Mouse (Mus musculus): ENCODE data around the gene Prc1. TPM values are rescaled to one million over a fixed set of nuclear protein-coding genes. Genes with fewer than 3 reads are reported as not detected.

The Prc1 gene
- total and polyA plus RNA-seq, 3 experiments: 52.5 to 83.0 (median 75.6) TPM

GRCm38 (mm10) chr7:80360435-80360834 lies 66.2 kb downstream of the Prc1 start:
- Histone ChIP-seq H3K9ac (ENCODE audit: insufficient read depth, low read depth) (no peak overlapping the region), H3K27me3 (replicated peaks) (no peaks in the 10 kb centered on the region), H3K9me3 (replicated peaks; ENCODE audit: low read length) (no peaks in the 10 kb centered on the region), H3K27ac (ENCODE audit: insufficient read depth, low read depth) (no peak overlapping the region), H3K4me2 (ENCODE audit: insufficient read depth, low read depth, poor library complexity, severe bottlenecking) (no peak overlapping the region), H3K79me2 (replicated peaks; ENCODE audit: control insufficient read depth, extremely low read depth, insufficient read depth, poor library complexity, severe bottlenecking) (no peaks in the 10 kb centered on the region), H3K4me3 (replicated peaks in 1 of 3; ENCODE audit: low read depth in 2 of 3, low read length in 2 of 3, poor library complexity in 1 of 3) (no peak overlapping the region), H3K36me3 (replicated peaks in 1 of 2; ENCODE audit: control insufficient read depth in 1 of 2, insufficient read depth in 1 of 2, low read length in 1 of 2) (peaks cover 76 to 93% of the 10 kb centered on the region in 2 experiments), H3K4me1 (ENCODE audit: control insufficient read depth in 1 of 2, insufficient read depth in 2 of 2) (peaks cover 0 to 5% of the 10 kb centered on the region in 2 experiments; a peak in 2 of 4 replicates)
- peak; percentile 61 for TF ChIP-seq BHLHE40 (IDR thresholded peaks at IDR 0.05; ENCODE audit: low read depth, low read length)
- no peak for TF ChIP-seq JUND (conservative IDR thresholded peaks at IDR 0.05; ENCODE audit: low read depth, low read length)
- TF ChIP-seq ZMIZ1 (IDR thresholded peaks at IDR 0.05; ENCODE audit: low read depth, low read length): no peak
- TF ChIP-seq CTCF (conservative IDR thresholded peaks at IDR 0.05 in 1 of 2, IDR thresholded peaks at IDR 0.05 in 1 of 2; ENCODE audit: low read depth in 2 of 2, low read length in 2 of 2): no peak
- TF ChIP-seq USF1 (IDR thresholded peaks at IDR 0.05; ENCODE audit: low read depth, low read length): no peak
- no peak for TF ChIP-seq MAZ (IDR thresholded peaks at IDR 0.05; ENCODE audit: low read depth, low read length)
- dilution Hi-C loops (cut with MboI; ENCODE audit: extremely low pct_ligation_motif_present, extremely low pct_unique_long_range_greater_than_20kb, low sequenced_read_pairs): no loop called here
- in situ Hi-C loops (cut with MboI; ENCODE audit: low pct_ligation_motif_present, low pct_unique_long_range_greater_than_20kb, low sequenced_read_pairs): no loop called here
- DNase-seq (ENCODE audit: extremely low read depth): no peak

DNA sequence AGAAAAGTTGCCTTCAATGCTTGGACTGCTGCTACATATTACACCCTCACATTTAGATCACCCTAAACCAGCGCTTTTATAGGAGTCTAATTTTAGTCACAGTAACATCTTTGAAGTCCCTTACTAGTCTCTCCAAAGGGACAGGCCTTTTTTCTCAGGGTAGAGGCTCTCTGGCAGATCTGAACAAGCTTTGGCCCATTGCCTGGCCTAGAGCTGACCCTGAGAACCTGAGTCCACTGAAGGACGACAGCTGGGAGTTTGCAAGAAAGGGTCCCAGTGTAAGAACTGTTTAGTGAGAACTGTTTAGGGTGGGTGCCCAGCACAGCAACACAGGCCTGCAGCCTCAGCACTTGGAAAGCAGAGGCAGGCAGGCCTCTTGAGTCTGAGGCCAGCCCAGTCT lies 71.5 kb downstream of the Prc1 start:
- no peak overlapping the region for H3K9ac ChIP-seq (ENCODE audit: insufficient read depth, low read depth)
- no peak for DNase-seq (ENCODE audit: extremely low read depth)
- H3K4me1 ChIP-seq (ENCODE audit: control insufficient read depth in 1 of 2, insufficient read depth in 2 of 2): peaks cover 6 to 27% of the 10 kb centered on the region in 2 experiments
- in situ Hi-C loops (cut with MboI; ENCODE audit: low pct_ligation_motif_present, low pct_unique_long_range_greater_than_20kb, low sequenced_read_pairs): no loop called here
- H3K4me3 ChIP-seq (replicated peaks in 1 of 3; ENCODE audit: low read depth in 2 of 3, low read length in 2 of 3, poor library complexity in 1 of 3): no peak overlapping the region
- H3K27ac ChIP-seq (ENCODE audit: insufficient read depth, low read depth): no peak overlapping the region
- TF ChIP-seq MAZ (IDR thresholded peaks at IDR 0.05; ENCODE audit: low read depth, low read length) (no peak), SMC3 (IDR thresholded peaks at IDR 0.05; ENCODE audit: low read depth, low read length) (no peak), MEF2A (IDR thresholded peaks at IDR 0.05; ENCODE audit: borderline replicate concordance, low read depth, low read length) (no peak), CTCF (conservative IDR thresholded peaks at IDR 0.05 in 1 of 2, IDR thresholded peaks at IDR 0.05 in 1 of 2; ENCODE audit: low read depth in 2 of 2, low read length in 2 of 2) (no peak), JUN (IDR thresholded peaks at IDR 0.05; ENCODE audit: insufficient read depth, low read depth, low read length) (no peak), ZMIZ1 (IDR thresholded peaks at IDR 0.05; ENCODE audit: low read depth, low read length) (no peak), RAD21 (IDR thresholded peaks at IDR 0.05; ENCODE audit: low read depth, low read length) (no peak), MXI1 (IDR thresholded peaks at IDR 0.05; ENCODE audit: low read depth, low read length) (no peak), KAT2A (IDR thresholded peaks at IDR 0.05; ENCODE audit: insufficient replicate concordance, low read length) (no peak), USF2 (conservative IDR thresholded peaks at IDR 0.05; ENCODE audit: low read depth, low read length) (no peak), NRF1 (IDR thresholded peaks at IDR 0.05; ENCODE audit: low read depth, low read length) (no peak), ETS1 (conservative IDR thresholded peaks at IDR 0.05; ENCODE audit: low read depth, low read length) (no peak), GABPA (IDR thresholded peaks at IDR 0.05; ENCODE audit: insufficient replicate concordance, low read depth, low read length) (no peak), SIN3A (IDR thresholded peaks at IDR 0.05; ENCODE audit: low read length) (no peak), TCF12 (IDR thresholded peaks at IDR 0.05; ENCODE audit: low read depth, low read length) (no peak), MYC (IDR thresholded peaks at IDR 0.05; ENCODE audit: low read depth, low read length) (no peak), IRF4 (IDR thresholded peaks at IDR 0.05; ENCODE audit: low read depth, low read length) (no peak), ZC3H11A (IDR thresholded peaks at IDR 0.05; ENCODE audit: low read depth, low read length) (no peak)
- H3K36me3 ChIP-seq (replicated peaks in 1 of 2; ENCODE audit: control insufficient read depth in 1 of 2, insufficient read depth in 1 of 2, low read length in 1 of 2): peaks cover 62 to 72% of the 10 kb centered on the region in 2 experiments
- no peak overlapping the region for H3K4me2 ChIP-seq (ENCODE audit: insufficient read depth, low read depth, poor library complexity, severe bottlenecking)
- dilution Hi-C loops (cut with MboI; ENCODE audit: extremely low pct_ligation_motif_present, extremely low pct_unique_long_range_greater_than_20kb, low sequenced_read_pairs): no loop called here
- H3K27me3 ChIP-seq (replicated peaks): no peaks in the 10 kb centered on the region
- no peaks in the 10 kb centered on the region for H3K9me3 ChIP-seq (replicated peaks; ENCODE audit: low read length)
- H3K79me2 ChIP-seq (replicated peaks; ENCODE audit: control insufficient read depth, extremely low read depth, insufficient read depth, poor library complexity, severe bottlenecking): peaks cover 6% of the 10 kb centered on the region

Other genes with a start within 250 kb of the Prc1 start
- 71.1 and 96.4 TPM in 2 replicates for gene Idh2, start 179.1 kb upstream of the Prc1 start, total RNA-seq (2012; rRNA removed)
- 20.8 and 21.5 TPM in 2 replicates for gene Idh2, start 179.1 kb upstream of the Prc1 start, total RNA-seq (2014; rRNA removed)
- gene Idh2, start 179.1 kb upstream of the Prc1 start, polyA plus RNA-seq (2012; ENCODE audit: insufficient read length, low read depth): 13.6 and 21.1 TPM in 2 replicates
- 8.6 and 9.4 TPM in 2 replicates for gene Sema4b, start 107.6 kb upstream of the Prc1 start, total RNA-seq (2012; rRNA removed)
- 1.3 and 1.5 TPM in 2 replicates for gene Sema4b, start 107.6 kb upstream of the Prc1 start, total RNA-seq (2014; rRNA removed)
- gene Sema4b, start 107.6 kb upstream of the Prc1 start, polyA plus RNA-seq (2012; ENCODE audit: insufficient read length, low read depth): 5.2 and 6.7 TPM in 2 replicates
- gene Cib1, start 61.6 kb upstream of the Prc1 start, total RNA-seq (2012; rRNA removed): 69.6 and 73.1 TPM in 2 replicates
- 29.1 and 29.5 TPM in 2 replicates for gene Cib1, start 61.6 kb upstream of the Prc1 start, total RNA-seq (2014; rRNA removed)
- gene Cib1, start 61.6 kb upstream of the Prc1 start, polyA plus RNA-seq (2012; ENCODE audit: insufficient read length, low read depth): 48.1 and 51.8 TPM in 2 replicates
- gene Gdpgp1, start 61.6 kb upstream of the Prc1 start, total RNA-seq (2012; rRNA removed): 3.6 and 4.2 TPM in 2 replicates
- gene Gdpgp1, start 61.6 kb upstream of the Prc1 start, total RNA-seq (2014; rRNA removed): 1.9 and 2.0 TPM in 2 replicates
- gene Gdpgp1, start 61.6 kb upstream of the Prc1 start, polyA plus RNA-seq (2012; ENCODE audit: insufficient read length, low read depth): 2.9 and 3.0 TPM in 2 replicates
- 0.59 TPM in 2 replicates for gene Ttll13, start 48.1 kb upstream of the Prc1 start, total RNA-seq (2012; rRNA removed)
- not detected in 2 replicates for gene Ttll13, start 48.1 kb upstream of the Prc1 start, total RNA-seq (2014; rRNA removed)
- 0.55 TPM in 1 of 2 replicates, not detected in the other for gene Ttll13, start 48.1 kb upstream of the Prc1 start, polyA plus RNA-seq (2012; ENCODE audit: insufficient read length, low read depth)
- gene Ngrn, start 33.2 kb upstream of the Prc1 start, total RNA-seq (2012; rRNA removed): 32.1 and 33.3 TPM in 2 replicates
- 43.2 and 45.6 TPM in 2 replicates for gene Ngrn, start 33.2 kb upstream of the Prc1 start, total RNA-seq (2014; rRNA removed)
- gene Ngrn, start 33.2 kb upstream of the Prc1 start, polyA plus RNA-seq (2012; ENCODE audit: insufficient read length, low read depth): 28.3 and 30.9 TPM in 2 replicates
- gene Vps33b, start 24.8 kb upstream of the Prc1 start, total RNA-seq (2012; rRNA removed): 20.6 and 23.2 TPM in 2 replicates
- 15.5 and 15.8 TPM in 2 replicates for gene Vps33b, start 24.8 kb upstream of the Prc1 start, total RNA-seq (2014; rRNA removed)
- 16.6 and 20.4 TPM in 2 replicates for gene Vps33b, start 24.8 kb upstream of the Prc1 start, polyA plus RNA-seq (2012; ENCODE audit: insufficient read length, low read depth)
- gene Rccd1, start 30.0 kb downstream of the Prc1 start, total RNA-seq (2012; rRNA removed): 16.4 and 18.3 TPM in 2 replicates
- 14.1 and 18.5 TPM in 2 replicates for gene Rccd1, start 30.0 kb downstream of the Prc1 start, total RNA-seq (2014; rRNA removed)
- gene Rccd1, start 30.0 kb downstream of the Prc1 start, polyA plus RNA-seq (2012; ENCODE audit: insufficient read length, low read depth): 17.4 and 21.0 TPM in 2 replicates
- gene Unc45a, start 46.6 kb downstream of the Prc1 start, total RNA-seq (2012; rRNA removed): 21.8 and 22.6 TPM in 2 replicates
- gene Unc45a, start 46.6 kb downstream of the Prc1 start, total RNA-seq (2014; rRNA removed): 7.9 and 13.8 TPM in 2 replicates
- gene Unc45a, start 46.6 kb downstream of the Prc1 start, polyA plus RNA-seq (2012; ENCODE audit: insufficient read length, low read depth): 16.8 and 22.2 TPM in 2 replicates
- 9.6 and 12.6 TPM in 2 replicates for gene Hddc3, start 48.7 kb downstream of the Prc1 start, total RNA-seq (2012; rRNA removed)
- gene Hddc3, start 48.7 kb downstream of the Prc1 start, total RNA-seq (2014; rRNA removed): 3.1 and 5.5 TPM in 2 replicates
- 2.6 and 4.6 TPM in 2 replicates for gene Hddc3, start 48.7 kb downstream of the Prc1 start, polyA plus RNA-seq (2012; ENCODE audit: insufficient read length, low read depth)
- 46.3 and 48.3 TPM in 2 replicates for gene Man2a2, start 76.9 kb downstream of the Prc1 start, total RNA-seq (2012; rRNA removed)
- gene Man2a2, start 76.9 kb downstream of the Prc1 start, total RNA-seq (2014; rRNA removed): 12.5 and 14.3 TPM in 2 replicates
- gene Man2a2, start 76.9 kb downstream of the Prc1 start, polyA plus RNA-seq (2012; ENCODE audit: insufficient read length, low read depth): 33.6 and 44.3 TPM in 2 replicates
- gene Fes, start 93.5 kb downstream of the Prc1 start, total RNA-seq (2012; rRNA removed): 7.1 and 9.8 TPM in 2 replicates
- 4.3 and 6.5 TPM in 2 replicates for gene Fes, start 93.5 kb downstream of the Prc1 start, total RNA-seq (2014; rRNA removed)
- gene Fes, start 93.5 kb downstream of the Prc1 start, polyA plus RNA-seq (2012; ENCODE audit: insufficient read length, low read depth): 11.7 and 16.2 TPM in 2 replicates
- gene Furin, start 111.0 kb downstream of the Prc1 start, total RNA-seq (2012; rRNA removed): 11.1 and 13.5 TPM in 2 replicates
- 1.1 and 1.5 TPM in 2 replicates for gene Furin, start 111.0 kb downstream of the Prc1 start, total RNA-seq (2014; rRNA removed)
- gene Furin, start 111.0 kb downstream of the Prc1 start, polyA plus RNA-seq (2012; ENCODE audit: insufficient read length, low read depth): 17.0 and 20.9 TPM in 2 replicates
- gene Blm, start 240.7 kb downstream of the Prc1 start, total RNA-seq (2012; rRNA removed): 24.1 and 25.6 TPM in 2 replicates
- 36.4 and 41.4 TPM in 2 replicates for gene Blm, start 240.7 kb downstream of the Prc1 start, total RNA-seq (2014; rRNA removed)
- 56.2 TPM in 2 replicates for gene Blm, start 240.7 kb downstream of the Prc1 start, polyA plus RNA-seq (2012; ENCODE audit: insufficient read length, low read depth)

Measured in CH12.LX (cell line).